Mouse (Mus musculus) forebrain, embryonic 14.5 days (tissue): ENCODE measurements around the gene Crygb. TPM values are rescaled to one million over a fixed set of nuclear protein-coding genes. Genes with fewer than 3 reads are reported as not detected.

Source experiments
- ATAC-seq: fragments of 200-750 bp; cut with Nextera tagmentation; 2 replicates; pipeline ENCODE4 v1.8.0; 2017; ENCODE audit warnings: mild to moderate bottlenecking, moderate library complexity
- DNase-seq: peaks from one replicate; pipeline ENCODE4 v3.0.0-alpha.2; 2015; ENCODE audit warnings: low spot score
- H3K27ac ChIP-seq: fragments of 300-500 bp; sonication (generic); 2 replicates; pipeline ENCODE4 v1.5.1; 2014; ENCODE audit warnings: low read depth, mild to moderate bottlenecking, control low read depth, low read length, moderate library complexity
- H3K27me3 ChIP-seq: fragments of 300-500 bp; sonication (generic); replicated peaks from 2 replicates; pipeline ENCODE4 v1.6.1; 2014; ENCODE audit warnings: low read length, control low read depth, mixed read lengths; ENCODE audit not compliant: control insufficient read depth, insufficient read depth
- H3K36me3 ChIP-seq: fragments of 300-500 bp; sonication (generic); 2 replicates; pipeline ENCODE4 v1.6.1; 2014; ENCODE audit warnings: low read length, control low read depth; ENCODE audit not compliant: control insufficient read depth, insufficient read depth
- H3K4me1 ChIP-seq: fragments of 300-500 bp; sonication (generic); 2 replicates; pipeline ENCODE4 v1.6.1; 2014; ENCODE audit warnings: antibody characterized with exemption, low read length, control low read depth; ENCODE audit not compliant: control insufficient read depth, insufficient read depth
- H3K4me2 ChIP-seq: fragments of 300-500 bp; sonication (generic); 2 replicates; pipeline ENCODE4 v1.6.1; 2014; ENCODE audit warnings: mild to moderate bottlenecking, control low read depth, low read length
- H3K4me3 ChIP-seq: fragments of 300-500 bp; sonication (generic); 2 replicates; pipeline ENCODE4 v1.5.1; 2014; ENCODE audit warnings: low read depth, low read length, control low read depth
- H3K9ac ChIP-seq: fragments of 300-500 bp; sonication (generic); 2 replicates; pipeline ENCODE4 v1.6.1; 2014; ENCODE audit warnings: mild to moderate bottlenecking, low read length, control low read depth, moderate library complexity
- H3K9me3 ChIP-seq: fragments of 300-500 bp; sonication (generic); replicated peaks from 2 replicates; pipeline ENCODE4 v1.6.1; 2016; ENCODE audit warnings: low read length, control low read depth, mixed read lengths; ENCODE audit not compliant: control insufficient read depth
- WGBS: fragments of 180-500 bp; shearing (Covaris S2); extraction: QIAGEN DNeasy Blood & Tissue Kit; methylation state at CpG from one replicate; pipeline ENCODE4 v1.1.7; 2014; 5-methylcytosine and 5-hydroxymethylcytosine counted together
- polyA plus RNA-seq: library from polyadenylated mRNA; unstranded; fragments of >200 nt; fragmentation: Nextera tagmentation; extraction: Ambion mirVana; gene quantifications from 2 replicates; pipeline ENCODE4 v1.2.1, GENCODE M21; 2014

Gene Crygb
- 0.37 TPM in 1 of 2 replicates, not detected in the other for polyA plus RNA-seq

GRCm38 (mm10) chr1:65082188-65082587 is at the start of gene Crygb:
Crygb (minus strand) TSS chr1:65082288.
- Histone ChIP-seq H3K4me2 (0 out of 2 replicates have a peak within 1 kb of the TSS, but pooled peaks have one; percentile 14), H3K9me3 (no peaks in the 10 kb centered on the region), H3K4me3 (no peak within 1 kb of the TSS), H3K27me3 (no peaks in the 10 kb centered on the region), H3K36me3 (no peaks in the 10 kb centered on the region), H3K27ac (no peak within 1 kb of the TSS), H3K9ac (no peak within 1 kb of the TSS), H3K4me1 (no peaks in the 10 kb centered on the region)
- ATAC-seq, result no peak
- no peak for DNase-seq
- 21% methylated on average over 7 of the region's 7 CpGs for WGBS

DNA sequence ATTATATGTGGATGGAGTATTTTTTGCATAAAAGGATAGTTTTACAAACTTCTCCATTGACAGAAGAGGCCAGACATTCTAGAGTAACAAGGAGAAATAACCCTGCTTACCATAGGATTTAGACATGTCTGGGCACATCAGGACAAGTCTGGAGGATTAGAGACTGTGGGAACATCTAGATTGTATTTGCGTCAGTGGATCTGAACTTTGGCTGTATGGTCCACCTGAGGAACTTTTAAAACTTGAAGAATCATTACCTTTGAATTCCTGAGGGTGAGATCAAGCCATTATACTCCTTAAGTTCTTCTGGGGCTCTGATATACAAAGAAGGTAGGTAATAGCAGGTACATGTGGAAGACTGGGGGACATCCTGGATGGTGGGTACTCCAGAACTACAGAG is 49.6 kb upstream of the Crygb start:
- no peak for ATAC-seq
- H3K27me3 ChIP-seq, result no peaks in the 10 kb centered on the region
- no peak overlapping the region for H3K4me3 ChIP-seq
- no peak for DNase-seq
- no peaks in the 10 kb centered on the region for H3K4me1 ChIP-seq
- H3K27ac ChIP-seq, result no peak overlapping the region
- 97% methylated on average over 1 of the region's 1 CpGs for WGBS
- H3K9ac ChIP-seq, result no peak overlapping the region
- no peaks in the 10 kb centered on the region for H3K36me3 ChIP-seq
- H3K9me3 ChIP-seq, result no peaks in the 10 kb centered on the region
- no peak overlapping the region for H3K4me2 ChIP-seq

GRCm38 (mm10) chr1:65130226-65130625 is 48.1 kb upstream of the Crygb start:
- Histone ChIP-seq H3K4me2 (no peak overlapping the region), H3K9ac (no peak overlapping the region), H3K4me1 (no peaks in the 10 kb centered on the region), H3K27me3 (no peaks in the 10 kb centered on the region), H3K27ac (no peak overlapping the region), H3K36me3 (no peaks in the 10 kb centered on the region), H3K9me3 (no peaks in the 10 kb centered on the region), H3K4me3 (no peak overlapping the region)
- WGBS, result 80% methylated on average over 3 of the region's 3 CpGs
- DNase-seq (no peak), ATAC-seq (no peak)

DNA sequence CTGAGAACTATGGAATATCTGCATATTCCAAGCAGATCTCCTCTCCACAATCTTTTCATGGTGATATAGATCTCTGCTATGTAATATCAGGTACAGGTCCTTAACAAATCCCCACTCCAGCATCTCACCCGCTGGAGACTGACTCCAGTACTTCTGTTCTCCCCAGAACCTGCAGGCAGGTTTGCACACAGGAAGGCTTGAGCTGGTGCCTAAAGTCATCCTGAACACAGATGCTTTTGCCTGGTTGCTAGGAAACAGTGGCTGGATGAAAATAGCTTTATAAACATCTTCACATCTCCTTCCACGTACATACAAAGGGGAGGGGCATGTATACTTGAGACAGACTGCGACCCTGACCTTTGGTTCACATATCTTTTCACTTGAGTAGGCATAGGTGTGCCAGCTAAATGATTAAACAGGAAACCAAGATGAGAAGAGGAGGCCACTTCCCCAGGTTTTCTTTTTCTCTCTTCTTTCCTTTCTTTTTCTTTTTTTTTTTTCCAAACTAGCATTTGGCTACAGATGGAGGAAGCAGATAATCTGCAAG is 47.6 kb upstream of the Crygb start:
- Histone ChIP-seq H3K9me3 (no peaks in the 10 kb centered on the region), H3K4me3 (no peak overlapping the region), H3K4me1 (no peaks in the 10 kb centered on the region), H3K36me3 (no peaks in the 10 kb centered on the region), H3K27me3 (no peaks in the 10 kb centered on the region), H3K9ac (no peak overlapping the region), H3K27ac (no peak overlapping the region), H3K4me2 (no peak overlapping the region)
- DNase-seq (no peak), ATAC-seq (no peak)
- WGBS, result 83% methylated on average over 3 of the region's 3 CpGs

DNA sequence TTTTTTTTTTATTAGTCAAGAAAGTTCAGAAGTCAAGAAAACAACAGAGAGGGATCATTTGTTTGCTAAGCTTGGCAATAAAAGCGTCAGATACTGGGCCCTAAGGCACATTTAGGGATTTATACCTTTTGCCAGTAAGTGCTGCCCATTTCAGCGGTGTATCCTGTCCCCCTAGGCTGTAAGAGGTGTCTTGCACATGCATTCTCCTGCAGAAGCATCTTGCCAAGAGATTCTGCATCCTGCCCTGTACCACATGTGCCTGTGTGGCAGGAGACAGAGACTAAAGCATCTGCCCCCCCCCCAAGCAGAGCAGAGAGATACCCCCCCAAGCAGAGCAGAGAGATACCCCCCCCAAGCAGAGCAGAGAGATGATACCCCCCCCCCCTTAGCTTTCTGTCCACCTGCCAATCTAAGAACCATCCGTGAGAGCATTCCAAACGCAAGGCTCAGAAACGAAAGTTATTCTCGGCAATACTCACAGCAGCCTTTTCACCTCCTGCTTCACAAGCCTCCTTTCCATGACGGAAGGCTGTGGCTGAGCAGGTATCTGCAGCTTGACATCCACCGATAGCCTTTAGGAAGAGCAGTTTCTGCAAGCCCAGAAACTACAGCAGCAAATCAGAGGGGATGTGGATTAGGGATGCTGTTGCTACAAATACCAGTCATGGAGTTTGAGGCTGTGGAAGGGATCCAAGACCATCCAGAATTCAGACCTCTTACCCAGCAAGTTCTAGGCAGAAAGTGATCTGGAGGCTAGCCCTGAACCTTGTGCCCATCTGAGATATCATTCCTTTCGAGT is 40.7 kb upstream of the Crygb start, which contains the start of gene D630023F18Rik:
TSS of gene D630023F18Rik (minus strand) at position 641 of the 799 bp plus-strand sequence.
- 23% methylated on average over 9 of the region's 9 CpGs for WGBS
- Histone ChIP-seq H3K4me2 (peak within 1 kb of the TSS; percentile 43; the same call in 1 of the 2 replicates), H3K4me1 (no peaks in the 10 kb centered on the region), H3K36me3 (no peaks in the 10 kb centered on the region), H3K4me3 (no peak within 1 kb of the TSS), H3K27me3 (no peaks in the 10 kb centered on the region), H3K27ac (no peak within 1 kb of the TSS), H3K9me3 (no peaks in the 10 kb centered on the region), H3K9ac (peak within 1 kb of the TSS; percentile 54; the same call in 1 of the 2 replicates)
- DNase-seq, result peak; percentile 15
- ATAC-seq, result no peak; the same call in 1 of the 2 replicates

- Histone ChIP-seq H3K27ac (no peak within 1 kb of the TSS), H3K4me2 (no peak within 1 kb of the TSS), H3K4me3 (no peak within 1 kb of the TSS), H3K9ac (no peak within 1 kb of the TSS), H3K9me3 (no peaks in the 10 kb centered on the region), H3K4me1 (no peaks in the 10 kb centered on the region), H3K36me3 (no peaks in the 10 kb centered on the region), H3K27me3 (no peaks in the 10 kb centered on the region)
- DNase-seq (no peak), ATAC-seq (no peak)
- 92% methylated on average over 1 of the region's 1 CpGs for WGBS
These were observed 37.4 kb upstream of the Crygb start, which contains the start of gene Gm28845 for GRCm38 (mm10) chr1:65119438-65119837. Gm28845 (minus strand) TSS chr1:65119558.

- H3K4me1 ChIP-seq, result no peaks in the 10 kb centered on the region
- no peaks in the 10 kb centered on the region for H3K36me3 ChIP-seq
- H3K9me3 ChIP-seq, result no peaks in the 10 kb centered on the region
- no peak overlapping the region for H3K9ac ChIP-seq
- H3K4me3 ChIP-seq, result no peak overlapping the region
- H3K27me3 ChIP-seq, result no peaks in the 10 kb centered on the region
- no peak overlapping the region for H3K27ac ChIP-seq
- ATAC-seq (no peak), DNase-seq (no peak)
- H3K4me2 ChIP-seq, result no peak overlapping the region
- 79% methylated on average over 8 of the region's 8 CpGs for WGBS
These were observed 36.2 kb upstream of the Crygb start for GRCm38 (mm10) chr1:65118150-65118913.

GRCm38 (mm10) chr1:65113536-65114172 is 31.6 kb upstream of the Crygb start:
- WGBS, result 87% methylated on average over 5 of the region's 5 CpGs
- H3K9me3 ChIP-seq, result no peaks in the 10 kb centered on the region
- no peak for ATAC-seq

More at GRCm38 (mm10) chr1:65113536-65114172, 31.6 kb upstream of the Crygb start:
- DNase-seq, result no peak
- no peak overlapping the region for H3K9ac ChIP-seq
- H3K4me1 ChIP-seq, result no peaks in the 10 kb centered on the region
- H3K27ac ChIP-seq, result no peak overlapping the region
- H3K4me3 ChIP-seq, result no peak overlapping the region
- no peaks in the 10 kb centered on the region for H3K36me3 ChIP-seq
- no peak overlapping the region for H3K4me2 ChIP-seq
- no peaks in the 10 kb centered on the region for H3K27me3 ChIP-seq
